Mouse (Mus musculus) kidney, adult 2 months (tissue): ENCODE data around the gene Gjc1. TPM values are rescaled to one million over a fixed set of nuclear protein-coding genes. Genes with fewer than 3 reads are reported as not detected.

Experiments used
- DNase-seq: peaks from one replicate; pipeline ENCODE4 v3.0.0; 2021
- H3K27ac ChIP-seq: fragments of 200-500 bp; 2 replicates; pipeline ENCODE4 v1.5.1; 2012; ENCODE audit warnings: low read depth, low read length, control low read depth, inconsistent platforms; ENCODE audit not compliant: insufficient read depth
- H3K27me3 ChIP-seq: fragments of 200-500 bp; replicated peaks from 2 replicates; pipeline ENCODE4 v1.6.1; 2012; ENCODE audit warnings: mild to moderate bottlenecking, moderate library complexity, low read length, inconsistent platforms; ENCODE audit not compliant: control insufficient read depth, insufficient read depth
- H3K36me3 ChIP-seq: fragments of 200-500 bp; 2 replicates; pipeline ENCODE4 v1.6.1; 2012; ENCODE audit warnings: mild to moderate bottlenecking, moderate library complexity, low read length, inconsistent platforms; ENCODE audit not compliant: control insufficient read depth, insufficient read depth
- H3K4me1 ChIP-seq: fragments of 200-500 bp; 2 replicates; pipeline ENCODE4 v1.6.1; 2011; ENCODE audit warnings: low read length; ENCODE audit not compliant: control insufficient read depth, insufficient read depth
- H3K4me3 ChIP-seq: fragments of 200-500 bp; 2 replicates; pipeline ENCODE4 v1.5.1; 2011; ENCODE audit warnings: mild to moderate bottlenecking, low read depth, low read length, control low read depth; ENCODE audit not compliant: insufficient read depth
- CTCF ChIP-seq: fragments of 200-500 bp; conservative IDR thresholded peaks from 2 replicates; pipeline ENCODE4 v1.5.1; 2011; ENCODE audit warnings: low read depth, mild to moderate bottlenecking, control low read depth, low read length, moderate library complexity, mixed read lengths; ENCODE audit not compliant: insufficient read depth, insufficient read length
- POLR2A ChIP-seq: fragments of 200-500 bp; IDR thresholded peaks from one replicate; pipeline ENCODE4 v1.6.1; 2011; ENCODE audit warnings: low read depth, low read length, control low read depth
- WGBS: fragments of 180-500 bp; shearing (Covaris S2); methylation state at CpG from one replicate; pipeline ENCODE4 v1.1.7; 2018; 5-methylcytosine and 5-hydroxymethylcytosine counted together
- polyA plus RNA-seq: library from polyadenylated mRNA; depleted of rRNA; stranded (reverse); fragments of >200 nt; gene quantifications from 2 replicates; pipeline ENCODE4 v1.2.3, GENCODE M21; 2012

The Gjc1 gene
- polyA plus RNA-seq, 1 experiment: 5.1 TPM

- no peak for DNase-seq
- Histone ChIP-seq H3K36me3 (no peaks in the 10 kb centered on the region), H3K27ac (no peak overlapping the region), H3K27me3 (no peaks in the 10 kb centered on the region), H3K4me1 (no peaks in the 10 kb centered on the region), H3K4me3 (no peak overlapping the region)
- TF ChIP-seq POLR2A: no peak
- no peak for TF ChIP-seq CTCF
- WGBS: 32% methylated on average over 18 of the region's 18 CpGs
These were observed 13.3 kb upstream of the Gjc1 start for GRCm38 (mm10) chr11:102832700-102833297.

GRCm38 (mm10) chr11:102830276-102830675 lies 10.8 kb upstream of the Gjc1 start:
- DNase-seq: no peak
- Histone ChIP-seq H3K36me3 (no peaks in the 10 kb centered on the region), H3K27ac (no peak overlapping the region), H3K4me1 (no peaks in the 10 kb centered on the region), H3K4me3 (no peak overlapping the region), H3K27me3 (no peaks in the 10 kb centered on the region)
- TF ChIP-seq POLR2A (no peak), CTCF (no peak)
- 71% methylated on average over 4 of the region's 4 CpGs for WGBS

DNA sequence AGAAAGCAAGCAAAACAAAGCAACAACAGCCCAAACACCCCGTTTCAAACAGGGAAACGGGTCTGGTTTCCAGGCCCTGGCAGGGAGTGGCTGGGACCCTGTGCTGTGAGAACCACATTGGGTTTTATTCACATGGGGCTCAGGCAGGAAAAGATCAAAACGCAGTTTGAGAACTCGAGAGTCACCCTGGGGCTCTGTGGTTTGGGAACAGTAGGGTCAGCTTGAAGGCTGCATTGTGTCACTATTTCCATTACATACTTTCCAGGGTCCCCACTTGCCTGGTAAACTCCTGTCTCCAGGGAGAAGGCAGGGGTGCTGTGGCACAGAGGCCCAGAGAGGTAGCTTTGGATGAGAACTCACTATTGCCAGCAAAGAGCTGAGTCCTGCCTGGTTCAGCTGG lies 7.6 kb upstream of the Gjc1 start:
- no peaks in the 10 kb centered on the region for H3K27me3 ChIP-seq
- 72% methylated on average over 4 of the region's 4 CpGs for WGBS

DNA sequence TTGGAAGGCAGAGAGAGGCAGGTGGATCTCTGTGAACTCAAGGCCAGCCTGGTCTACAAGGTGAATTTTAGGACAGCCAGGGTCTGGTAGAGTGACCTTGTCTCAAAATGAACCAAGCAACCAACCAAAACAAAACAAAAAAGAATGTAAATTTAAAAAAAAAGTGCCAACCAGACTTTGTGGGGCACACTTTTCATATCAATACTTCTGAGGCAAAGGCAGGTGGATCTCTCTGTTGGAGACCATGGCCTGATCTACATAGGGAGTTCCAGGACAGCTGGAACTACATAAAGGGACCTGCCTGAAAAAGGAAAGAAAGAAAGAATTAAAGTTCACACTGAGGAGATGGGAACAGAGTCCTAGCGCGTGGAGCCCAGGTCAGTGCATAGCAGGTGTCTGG lies 7.0 kb upstream of the Gjc1 start:
- DNase-seq: no peak
- no peak for TF ChIP-seq CTCF
- no peak for TF ChIP-seq POLR2A
- no peak overlapping the region for H3K27ac ChIP-seq
- no peaks in the 10 kb centered on the region for H3K27me3 ChIP-seq
- no peaks in the 10 kb centered on the region for H3K4me1 ChIP-seq
- H3K36me3 ChIP-seq: no peaks in the 10 kb centered on the region
- 88% methylated on average over 2 of the region's 2 CpGs for WGBS
- H3K4me3 ChIP-seq: no peak overlapping the region

More for the DNA sequence above, 7.6 kb upstream of the Gjc1 start:
- no peak for DNase-seq
- Histone ChIP-seq H3K4me1 (no peaks in the 10 kb centered on the region), H3K4me3 (no peak overlapping the region), H3K36me3 (no peaks in the 10 kb centered on the region), H3K27ac (no peak overlapping the region)
- TF ChIP-seq CTCF (no peak), POLR2A (no peak)

- DNase-seq: no peak
- Histone ChIP-seq H3K4me3 (no peak overlapping the region), H3K36me3 (no peaks in the 10 kb centered on the region), H3K27ac (no peak overlapping the region), H3K4me1 (peaks cover 2% of the 10 kb centered on the region; the same call in 1 of the 2 replicates), H3K27me3 (peaks cover 15% of the 10 kb centered on the region)
- WGBS: 69% methylated on average over 6 of the region's 6 CpGs
- TF ChIP-seq POLR2A (no peak), CTCF (no peak)
These were observed 1.7 kb upstream of the Gjc1 start for GRCm38 (mm10) chr11:102821231-102821630.

GRCm38 (mm10) chr11:102820432-102820831 lies 932 bp upstream of the Gjc1 start:
- Histone ChIP-seq H3K4me3 (no peak overlapping the region), H3K27me3 (peaks cover 15% of the 10 kb centered on the region), H3K36me3 (no peaks in the 10 kb centered on the region), H3K27ac (no peak overlapping the region), H3K4me1 (peaks cover 2% of the 10 kb centered on the region; the same call in 1 of the 2 replicates)
- DNase-seq: no peak
- TF ChIP-seq POLR2A: no peak
- TF ChIP-seq CTCF: no peak
- WGBS: 51% methylated on average over 3 of the region's 3 CpGs

DNA sequence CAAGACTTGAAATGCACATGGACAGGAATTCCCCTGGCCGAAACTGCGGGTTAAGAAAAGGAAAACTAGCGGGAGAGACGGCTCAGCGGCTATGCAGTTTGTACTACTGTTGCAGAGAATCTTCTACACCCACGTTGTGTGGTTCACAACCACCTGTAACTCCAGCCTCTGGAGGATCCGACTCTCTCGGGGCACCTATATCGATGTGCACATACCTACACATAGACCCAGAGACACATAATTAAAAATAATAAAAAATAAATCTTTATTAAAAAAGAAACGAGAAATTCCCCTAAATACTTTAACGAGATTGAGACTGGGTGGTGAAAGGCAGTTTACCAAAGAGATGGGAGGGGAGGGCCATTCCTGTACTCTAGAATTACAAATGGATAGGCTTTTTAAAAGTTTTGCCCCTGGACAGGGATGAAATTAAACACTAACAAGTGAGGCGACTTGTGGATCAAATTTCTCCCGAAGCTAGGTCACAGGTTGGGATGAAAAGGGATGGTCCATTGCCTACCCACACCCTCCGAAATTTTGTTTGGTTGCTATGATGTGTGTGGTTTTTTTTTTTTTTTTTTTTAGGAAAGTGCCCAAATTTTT lies 384 bp upstream of the Gjc1 start:
- Histone ChIP-seq H3K4me1 (peaks cover 2% of the 10 kb centered on the region; the same call in 1 of the 2 replicates), H3K36me3 (no peaks in the 10 kb centered on the region), H3K27ac (no peak overlapping the region), H3K27me3 (peaks cover 15% of the 10 kb centered on the region), H3K4me3 (peak overlapping the region; percentile 73)
- WGBS: 16% methylated on average over 14 of the region's 14 CpGs
- TF ChIP-seq POLR2A (no peak), CTCF (no peak)
- DNase-seq: no peak
